Mouse (Mus musculus) liver, adult (tissue): Measurements from ENCODE around the gene Fgd2.
A peak's percentile ranks its signal among the peaks of the same experiment; 100 is the strongest.

Source experiments
- GATA4 ChIP-seq: IDR thresholded peaks from 2 replicates; pipeline ENCODE4 v1.6.1; 2014; ENCODE audit warnings: mild to moderate bottlenecking, low read length; ENCODE audit not compliant: insufficient replicate concordance

Fgd2 gene

GRCm38 (mm10) chr17:29380241-29380640, 19.5 kb downstream of the Fgd2 start:
- TF ChIP-seq GATA4 = no peak

GRCm38 (mm10) chr17:29381472-29381871, 20.8 kb downstream of the Fgd2 start:
- TF ChIP-seq GATA4 = no peak

- no peak for TF ChIP-seq GATA4
Measured at GRCm38 (mm10) chr17:29382417-29382816, 21.7 kb downstream of the Fgd2 start.

DNA sequence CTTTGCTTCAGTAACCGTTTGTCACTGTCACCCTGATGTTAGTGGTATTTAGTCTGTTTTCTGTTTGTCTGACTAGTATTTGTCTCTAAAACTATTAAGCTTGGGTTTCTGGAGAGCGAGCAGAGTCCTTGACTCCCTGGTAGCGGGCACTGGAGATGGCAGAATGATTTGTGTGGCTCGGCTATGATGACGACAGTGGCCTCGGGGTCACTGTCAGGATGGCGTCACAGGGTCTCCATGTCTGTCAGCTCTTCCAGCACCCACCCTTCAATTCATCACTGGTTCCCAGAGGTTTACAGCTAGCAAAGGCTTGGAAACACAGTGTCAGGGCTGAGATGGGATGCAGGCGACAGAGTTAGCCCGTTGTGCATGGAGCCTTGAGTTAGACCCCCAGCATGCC, 23.2 kb downstream of the Fgd2 start:
- no peak for TF ChIP-seq GATA4

GRCm38 (mm10) chr17:29384850-29385438, 24.2 kb downstream of the Fgd2 start:
- peak; percentile 19; the same call in 1 of the 2 replicates for TF ChIP-seq GATA4

DNA sequence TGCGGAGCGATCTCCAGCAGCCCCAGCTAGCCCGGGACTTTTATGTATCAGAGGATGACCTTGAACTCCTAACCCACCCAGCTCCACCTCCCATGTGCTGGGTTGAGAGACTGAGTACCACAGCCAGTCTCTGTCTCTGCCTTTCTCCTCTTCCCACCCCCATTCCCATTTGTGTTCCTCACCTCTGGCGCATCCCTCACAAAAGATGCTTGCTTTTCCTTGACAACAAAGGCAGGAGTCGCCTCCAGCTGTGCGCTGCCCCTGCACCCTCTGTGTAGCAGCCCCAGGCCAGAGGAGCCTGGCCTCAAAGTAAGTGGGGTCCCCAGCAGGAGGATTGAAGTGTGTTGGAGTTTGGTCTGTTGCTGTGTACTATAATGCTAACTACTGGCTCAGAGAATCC, 25.0 kb downstream of the Fgd2 start:
- no peak for TF ChIP-seq GATA4

DNA sequence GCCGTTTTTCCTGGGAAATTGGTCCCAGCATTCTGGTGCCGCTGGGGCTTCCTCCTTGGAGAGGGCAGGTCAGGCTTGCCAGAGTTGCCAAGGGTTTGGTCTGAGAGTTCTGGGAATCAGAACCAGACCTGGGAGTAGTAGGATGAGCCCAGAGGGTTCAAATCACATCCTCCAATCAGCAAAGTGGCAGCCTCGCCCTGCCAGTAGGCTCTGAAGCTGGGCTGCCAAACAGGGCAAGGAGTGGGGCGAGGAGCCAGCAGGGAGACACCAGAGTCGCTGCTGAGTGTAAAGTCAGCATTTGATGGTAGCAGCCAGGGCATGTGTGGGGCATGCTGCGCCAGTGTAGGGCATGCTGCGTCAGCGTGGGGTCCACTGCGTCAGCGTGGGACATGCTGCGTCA, 28.3 kb downstream of the Fgd2 start:
- no peak for TF ChIP-seq GATA4

- TF ChIP-seq GATA4 = no peak
Measured at GRCm38 (mm10) chr17:29391280-29391679, 30.6 kb downstream of the Fgd2 start.

DNA sequence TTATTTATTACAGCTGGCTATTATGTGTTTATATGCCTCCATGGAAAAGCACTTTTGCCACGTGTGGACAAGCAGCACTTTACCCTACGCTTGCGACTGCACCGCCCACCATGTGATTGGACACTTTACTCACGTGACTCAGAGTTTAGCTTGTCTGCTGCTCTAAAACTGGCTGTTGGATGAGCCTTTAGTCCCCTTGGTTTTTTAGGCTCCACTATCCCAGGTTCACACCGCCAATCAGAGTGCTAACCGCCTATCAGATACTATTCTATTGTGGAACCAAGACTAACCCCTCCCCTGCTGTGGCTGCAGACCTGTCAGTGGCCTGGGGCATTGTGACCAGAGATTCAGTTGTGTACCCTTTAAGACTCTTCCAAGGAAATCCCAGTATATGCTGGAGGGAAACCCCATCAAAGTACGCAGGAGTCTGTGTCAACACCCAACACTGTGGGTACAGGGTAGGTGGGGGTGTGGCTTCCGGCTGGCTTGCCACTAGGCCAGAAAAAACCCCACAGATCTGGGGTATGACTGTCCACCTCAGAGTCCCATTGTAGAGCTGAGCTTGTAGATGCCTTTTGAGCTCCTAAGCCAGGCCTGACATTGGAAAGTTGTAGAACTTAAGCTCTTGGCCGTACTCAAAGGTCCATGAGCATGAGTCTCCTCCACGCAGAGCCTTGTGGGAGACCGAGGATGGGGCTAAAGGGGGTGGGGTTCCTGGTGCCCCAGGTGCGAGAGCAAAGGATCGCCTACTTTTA, 32.8 kb downstream of the Fgd2 start:
- no peak for TF ChIP-seq GATA4

- TF ChIP-seq GATA4 = no peak
Measured at GRCm38 (mm10) chr17:29394106-29394760, 33.5 kb downstream of the Fgd2 start.

- TF ChIP-seq GATA4 = no peak
Measured at GRCm38 (mm10) chr17:29395381-29395780, 34.7 kb downstream of the Fgd2 start.

GRCm38 (mm10) chr17:29396056-29396799, 35.5 kb downstream of the Fgd2 start:
- no peak for TF ChIP-seq GATA4

GRCm38 (mm10) chr17:29396821-29397242, 36.1 kb downstream of the Fgd2 start:
- peak; percentile 97 for TF ChIP-seq GATA4

DNA sequence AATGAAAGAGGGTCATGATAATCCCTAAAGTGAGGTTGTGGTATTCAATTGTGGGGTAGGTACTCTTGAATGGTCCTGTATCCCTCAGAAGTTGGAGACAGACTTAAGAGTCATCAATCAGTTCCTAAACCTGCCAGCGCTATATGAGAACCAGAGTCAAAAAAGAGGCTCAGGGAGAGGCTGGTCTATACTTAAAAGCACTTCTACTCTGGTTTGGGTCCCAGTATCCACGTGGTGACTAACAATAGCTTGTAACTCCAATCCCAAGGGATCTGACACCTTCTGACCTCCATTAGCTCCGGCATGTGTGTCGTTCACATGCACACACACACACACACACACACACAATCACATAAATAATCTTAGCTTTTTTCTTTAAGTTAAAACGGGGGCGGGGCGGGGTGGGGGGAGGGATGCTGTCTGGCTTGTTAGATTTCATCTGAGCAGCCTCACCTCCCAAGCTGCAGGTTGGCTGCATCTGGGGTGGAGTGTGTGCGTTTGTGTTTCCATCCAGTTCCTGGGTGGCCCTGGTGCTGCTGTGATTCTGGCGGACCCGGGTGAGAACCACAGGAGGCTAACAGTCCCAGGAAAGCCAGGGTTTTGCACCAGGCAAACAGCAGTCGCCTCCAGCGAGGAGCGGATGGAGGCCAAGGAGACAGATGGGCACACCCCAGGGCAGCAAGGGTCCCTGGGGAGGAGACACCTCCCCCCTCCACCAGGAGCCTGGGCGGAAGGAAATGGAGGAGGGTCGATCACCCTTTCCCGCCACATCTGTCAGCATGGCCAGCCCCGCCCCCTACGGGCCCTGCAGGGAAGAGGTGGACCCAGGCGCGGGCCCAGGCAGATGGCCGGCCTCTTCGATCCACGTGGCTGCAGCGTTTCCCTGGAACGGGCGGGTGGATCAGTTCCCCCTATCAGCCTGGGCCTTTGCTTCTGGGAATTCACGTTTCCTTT, 37.0 kb downstream of the Fgd2 start:
- TF ChIP-seq GATA4 = peak; percentile 91; the same call in 1 of the 2 replicates
